Comparison of ENCODE assay signal across 13 mouse cellular contexts in genomic region chr10:85517223-85518110, GRCm38 (mm10).
DNase-seq lines count a peak whose midpoint lies in the region; ATAC-seq and TF ChIP-seq lines count a peak whose summit lies in the region.
"Had no signal": no experiment of that assay in that cellular context is flagged by ENCODE, and none has a peak within 500 bp of the region (broad histone marks: within the 10 kb centered on the region; RNA-seq: fewer than 3 reads in every experiment).

No protein-coding gene starts in this region.

- WGBS in hindbrain, embryonic 11.5 days, result 68% methylated on average over 13 of the region's 13 CpGs
- WGBS in hindbrain, embryonic 13.5 days, result 67% methylated on average over 13 of the region's 13 CpGs
- WGBS in embryonic facial prominence, embryonic 11.5 days, result 40% methylated on average over 13 of the region's 13 CpGs
- 27% methylated on average over 13 of the region's 13 CpGs for WGBS in limb, embryonic 12.5 days

- no peaks in the 10 kb centered on the region for H3K27me3 ChIP-seq in hindbrain, embryonic 11.5 days (ENCODE audit: control insufficient read depth, insufficient read depth, low read length)
- H3K27me3 ChIP-seq in hindbrain, embryonic 13.5 days, result no peaks in the 10 kb centered on the region
- no peaks in the 10 kb centered on the region for H3K27me3 ChIP-seq in CH12.LX (replicated peaks)
- H3K27me3 ChIP-seq in embryonic facial prominence, embryonic 11.5 days (ENCODE audit: control insufficient read depth, insufficient read depth, low read length), result no peaks in the 10 kb centered on the region
- H3K27me3 ChIP-seq in limb, embryonic 12.5 days, result peaks cover 5% of the 10 kb centered on the region; the same call in 1 of the 2 replicates
- H3K27me3 ChIP-seq: heart, embryonic 13.5 days had no signal

- no peak overlapping the region for H3K27ac ChIP-seq in hindbrain, embryonic 11.5 days (ENCODE audit: low read depth, low read length)
- no peak overlapping the region for H3K27ac ChIP-seq in hindbrain, embryonic 13.5 days
- no peak overlapping the region for H3K27ac ChIP-seq in CH12.LX (ENCODE audit: insufficient read depth, low read depth)
- H3K27ac ChIP-seq in embryonic facial prominence, embryonic 11.5 days (replicated peaks; ENCODE audit: low read depth, low read length), result peak overlapping the region; percentile 1; the same call in 1 of the 2 replicates
- H3K27ac ChIP-seq in limb, embryonic 12.5 days, result peak overlapping the region; percentile 88
- H3K27ac ChIP-seq: gastrocnemius, adult 2 months; heart, embryonic 13.5 days had no signal

- no peak overlapping the region for H3K4me2 ChIP-seq in hindbrain, embryonic 11.5 days (replicated peaks; ENCODE audit: low read depth, low read length)
- no peak overlapping the region for H3K4me2 ChIP-seq in hindbrain, embryonic 13.5 days
- 0 out of 2 replicates have a peak overlapping the region, but pooled peaks have one; percentile 25 for H3K4me2 ChIP-seq in CH12.LX (ENCODE audit: insufficient read depth, low read depth, poor library complexity, severe bottlenecking)
- H3K4me2 ChIP-seq in embryonic facial prominence, embryonic 11.5 days (ENCODE audit: low read depth, low read length), result no peak overlapping the region
- H3K4me2 ChIP-seq in limb, embryonic 12.5 days, result peak overlapping the region; percentile 31
- H3K4me2 ChIP-seq: heart, embryonic 13.5 days had no signal

- H3K36me3 ChIP-seq in hindbrain, embryonic 11.5 days (ENCODE audit: control insufficient read depth, insufficient read depth, low read length), result no peaks in the 10 kb centered on the region
- H3K36me3 ChIP-seq in hindbrain, embryonic 13.5 days, result no peaks in the 10 kb centered on the region
- H3K36me3 ChIP-seq in CH12.LX (replicated peaks in 1 of 2; ENCODE audit: control insufficient read depth in 1 of 2, insufficient read depth in 1 of 2, low read length in 1 of 2), result peaks cover 0 to 24% of the 10 kb centered on the region in 2 experiments
- no peaks in the 10 kb centered on the region for H3K36me3 ChIP-seq in embryonic facial prominence, embryonic 11.5 days (replicated peaks; ENCODE audit: control insufficient read depth, insufficient read depth, low read depth, low read length)
- H3K36me3 ChIP-seq in limb, embryonic 12.5 days, result no peaks in the 10 kb centered on the region
- H3K36me3 ChIP-seq: heart, embryonic 13.5 days had no signal

- no peak for TF ChIP-seq POLR2A in CH12.LX (IDR thresholded peaks at IDR 0.05; ENCODE audit: low read depth, low read length)

- H3K9me3 ChIP-seq in hindbrain, embryonic 11.5 days (ENCODE audit: control insufficient read depth, low read length), result no peaks in the 10 kb centered on the region
- no peaks in the 10 kb centered on the region for H3K9me3 ChIP-seq in hindbrain, embryonic 13.5 days
- no peaks in the 10 kb centered on the region for H3K9me3 ChIP-seq in CH12.LX (replicated peaks; ENCODE audit: low read length)
- no peaks in the 10 kb centered on the region for H3K9me3 ChIP-seq in embryonic facial prominence, embryonic 11.5 days (replicated peaks; ENCODE audit: control insufficient read depth, low read length)
- no peaks in the 10 kb centered on the region for H3K9me3 ChIP-seq in limb, embryonic 12.5 days
- H3K9me3 ChIP-seq: heart, embryonic 13.5 days had no signal

- no peak; the same call in none of the 2 replicates for TF ChIP-seq RAD21 in CH12.LX (IDR thresholded peaks at IDR 0.05; ENCODE audit: low read depth, low read length)

- DNase-seq in hindbrain, embryonic 11.5 days (ENCODE audit: low spot score), result peak; percentile 36
- peak; percentile 80 for DNase-seq in CH12.LX (ENCODE audit: extremely low read depth)
- DNase-seq in embryonic facial prominence, embryonic 11.5 days (ENCODE audit: low spot score), result peak; percentile 76
- no peak for DNase-seq in adrenal gland, adult (ENCODE audit: inconsistent age in 2 of 2, low spot score in 1 of 2)
- DNase-seq in yolk sac, embryonic 10.5 days (ENCODE audit: low spot score), result no peak
- DNase-seq in cerebellum, adult 11-12 months, result no peak
- DNase-seq: adrenal gland, postnatal 14 days; cerebellum, adult 8-10 months; gastrocnemius, adult 2 months; layer of hippocampus, postnatal 36 days had no signal

- no peak for ATAC-seq in hindbrain, embryonic 11.5 days (ENCODE audit: low FRiP score)
- no peak for ATAC-seq in hindbrain, embryonic 13.5 days (ENCODE audit: low FRiP score)
- ATAC-seq in embryonic facial prominence, embryonic 11.5 days (replicated peaks; ENCODE audit: insufficient number of reproducible peaks, low FRiP score, low TSS enrichment, low read depth), result peak; percentile 54
- ATAC-seq in limb, embryonic 12.5 days (ENCODE audit: insufficient number of reproducible peaks, insufficient read depth, low FRiP score, low TSS enrichment, low read depth), result peak; percentile 82

- peak; percentile 78 for TF ChIP-seq EP300 in CH12.LX (IDR thresholded peaks at IDR 0.05; ENCODE audit: low read length)

- dilution Hi-C loops in CH12.LX (cut with MboI; ENCODE audit: extremely low pct_ligation_motif_present, extremely low pct_unique_long_range_greater_than_20kb, low sequenced_read_pairs), result no loop called here

- no peak overlapping the region for H3K9ac ChIP-seq in hindbrain, embryonic 11.5 days (ENCODE audit: low read depth, low read length)
- H3K9ac ChIP-seq in hindbrain, embryonic 13.5 days, result no peak overlapping the region
- H3K9ac ChIP-seq in CH12.LX (ENCODE audit: insufficient read depth, low read depth), result no peak overlapping the region
- no peak overlapping the region for H3K9ac ChIP-seq in embryonic facial prominence, embryonic 11.5 days (replicated peaks; ENCODE audit: low read length)
- H3K9ac ChIP-seq in limb, embryonic 12.5 days (replicated peaks), result no peak overlapping the region
- H3K9ac ChIP-seq: heart, embryonic 13.5 days had no signal

- no peak for TF ChIP-seq CTCF in CH12.LX (conservative IDR thresholded peaks at IDR 0.05 in 1 of 2, IDR thresholded peaks at IDR 0.05 in 1 of 2; ENCODE audit: low read depth in 2 of 2, low read length in 2 of 2)

- in situ Hi-C loops in CH12.LX (cut with MboI; ENCODE audit: low pct_ligation_motif_present, low pct_unique_long_range_greater_than_20kb, low sequenced_read_pairs), result no loop called here

- no peak overlapping the region for H3K4me3 ChIP-seq in hindbrain, embryonic 11.5 days (ENCODE audit: low read depth, low read length)
- H3K4me3 ChIP-seq in hindbrain, embryonic 13.5 days, result no peak overlapping the region
- H3K4me3 ChIP-seq in CH12.LX (replicated peaks in 1 of 3; ENCODE audit: low read depth in 2 of 3, low read length in 2 of 3, poor library complexity in 1 of 3), result peak overlapping the region in 1 of 3 experiments; percentile 12
- no peak overlapping the region for H3K4me3 ChIP-seq in embryonic facial prominence, embryonic 11.5 days (ENCODE audit: low read depth, low read length)
- H3K4me3 ChIP-seq in limb, embryonic 12.5 days (replicated peaks), result no peak overlapping the region
- H3K4me3 ChIP-seq: gastrocnemius, adult 2 months; heart, embryonic 13.5 days had no signal

- H3K79me2 ChIP-seq in CH12.LX (replicated peaks; ENCODE audit: control insufficient read depth, extremely low read depth, insufficient read depth, poor library complexity, severe bottlenecking), result no peaks in the 10 kb centered on the region

- no peaks in the 10 kb centered on the region for H3K4me1 ChIP-seq in hindbrain, embryonic 11.5 days (replicated peaks; ENCODE audit: control insufficient read depth, insufficient read depth, low read length)
- peaks cover 14% of the 10 kb centered on the region for H3K4me1 ChIP-seq in hindbrain, embryonic 13.5 days (replicated peaks)
- H3K4me1 ChIP-seq in CH12.LX (ENCODE audit: control insufficient read depth in 1 of 2, insufficient read depth in 2 of 2), result peaks cover 20 to 61% of the 10 kb centered on the region in 2 experiments
- no peaks in the 10 kb centered on the region for H3K4me1 ChIP-seq in embryonic facial prominence, embryonic 11.5 days (ENCODE audit: control insufficient read depth, insufficient read depth, low read length)
- H3K4me1 ChIP-seq in limb, embryonic 12.5 days (replicated peaks), result peaks cover 31% of the 10 kb centered on the region

TF ChIP-seq in CH12.LX, 34 proteins besides CTCF, POLR2A, EP300 and RAD21 (continues in another document):
- TF ChIP-seq BHLHE40 (IDR thresholded peaks at IDR 0.05; ENCODE audit: low read depth, low read length), result peak; percentile 70
- TF ChIP-seq USF2 (conservative IDR thresholded peaks at IDR 0.05; ENCODE audit: low read depth, low read length), result no peak
- TF ChIP-seq ZKSCAN1 (IDR thresholded peaks at IDR 0.05; ENCODE audit: borderline replicate concordance, low read depth, low read length), result no peak
- TF ChIP-seq GABPA (IDR thresholded peaks at IDR 0.05; ENCODE audit: insufficient replicate concordance, low read depth, low read length), result no peak
- TF ChIP-seq PAX5 (IDR thresholded peaks at IDR 0.05; ENCODE audit: low read length), result no peak
- 0 out of 2 replicates have a peak, but pooled peaks have one; percentile 19 for TF ChIP-seq MAFK (IDR thresholded peaks at IDR 0.05; ENCODE audit: insufficient replicate concordance, low read length)
- 0 out of 2 replicates have a peak, but pooled peaks have one; percentile 23 for TF ChIP-seq CHD2 (IDR thresholded peaks at IDR 0.05; ENCODE audit: low read length)
- TF ChIP-seq ELF1 (IDR thresholded peaks at IDR 0.05; ENCODE audit: low read depth, low read length), result peak; percentile 68; the same call in 1 of the 2 replicates
- peak; percentile 26; the same call in 1 of the 2 replicates for TF ChIP-seq JUND (conservative IDR thresholded peaks at IDR 0.05; ENCODE audit: low read depth, low read length)
- TF ChIP-seq MAX (IDR thresholded peaks at IDR 0.05; ENCODE audit: low read length), result peak; percentile 77
- peak; percentile 59; the same call in 1 of the 2 replicates for TF ChIP-seq SIN3A (IDR thresholded peaks at IDR 0.05; ENCODE audit: low read length)
- TF ChIP-seq ZMIZ1 (IDR thresholded peaks at IDR 0.05; ENCODE audit: low read depth, low read length), result 0 out of 2 replicates have a peak, but pooled peaks have one; percentile 35
- no peak for TF ChIP-seq KAT2A (IDR thresholded peaks at IDR 0.05; ENCODE audit: insufficient replicate concordance, low read length)
- peak; percentile 96 for TF ChIP-seq TCF12 (IDR thresholded peaks at IDR 0.05; ENCODE audit: low read depth, low read length)
- TF ChIP-seq IRF4 (IDR thresholded peaks at IDR 0.05; ENCODE audit: low read depth, low read length), result peak; percentile 75
- no peak for TF ChIP-seq NRF1 (IDR thresholded peaks at IDR 0.05; ENCODE audit: low read depth, low read length)
- TF ChIP-seq HCFC1 (IDR thresholded peaks at IDR 0.05; ENCODE audit: low read depth, low read length), result peak; percentile 26; the same call in 1 of the 2 replicates
- TF ChIP-seq MYC (IDR thresholded peaks at IDR 0.05; ENCODE audit: low read depth, low read length), result peak; percentile 71; the same call in 1 of the 2 replicates
- TF ChIP-seq MAZ (IDR thresholded peaks at IDR 0.05; ENCODE audit: low read depth, low read length), result 0 out of 2 replicates have a peak, but pooled peaks have one; percentile 54
- peak; percentile 85 for TF ChIP-seq MEF2A (IDR thresholded peaks at IDR 0.05; ENCODE audit: borderline replicate concordance, low read depth, low read length)
- TF ChIP-seq ZNF384 (IDR thresholded peaks at IDR 0.05; ENCODE audit: low read depth, low read length), result no peak

Comparison
In these comparisons a context has a peak if more than half of its experiments do, and no peak if none do; other contexts are left out.
1. ATAC-seq: peak in embryonic facial prominence, embryonic 11.5 days (single experiment) and limb, embryonic 12.5 days (single experiment); none in hindbrain, embryonic 11.5 days (single experiment) and hindbrain, embryonic 13.5 days (single experiment).
2. DNase-seq: peak in hindbrain, embryonic 11.5 days (single experiment), CH12.LX (single experiment) and embryonic facial prominence, embryonic 11.5 days (single experiment); none in adrenal gland, adult (0 of 2), yolk sac, embryonic 10.5 days (single experiment) and cerebellum, adult 11-12 months (single experiment).
3. H3K27ac ChIP-seq: peak in embryonic facial prominence, embryonic 11.5 days (single experiment) and limb, embryonic 12.5 days (single experiment); none in hindbrain, embryonic 11.5 days (single experiment), hindbrain, embryonic 13.5 days (single experiment) and CH12.LX (single experiment).
4. H3K4me2 ChIP-seq: peak in CH12.LX (single experiment) and limb, embryonic 12.5 days (single experiment); none in hindbrain, embryonic 11.5 days (single experiment), hindbrain, embryonic 13.5 days (single experiment) and embryonic facial prominence, embryonic 11.5 days (single experiment).